Mouse (Mus musculus): ENCODE measurements around the gene Ltb4r2. TPM values are rescaled to one million over a fixed set of nuclear protein-coding genes. Genes with fewer than 3 reads are reported as not detected.

Ltb4r2 gene
- polyA plus RNA-seq (2014; fragmentation: Illumina TruSeq; extraction: RNeasy Lipid Tissue Mini Kit (QIAGEN cat#74804); ENCODE audit: low read depth, low replicate concordance) = 0.24 TPM

DNA sequence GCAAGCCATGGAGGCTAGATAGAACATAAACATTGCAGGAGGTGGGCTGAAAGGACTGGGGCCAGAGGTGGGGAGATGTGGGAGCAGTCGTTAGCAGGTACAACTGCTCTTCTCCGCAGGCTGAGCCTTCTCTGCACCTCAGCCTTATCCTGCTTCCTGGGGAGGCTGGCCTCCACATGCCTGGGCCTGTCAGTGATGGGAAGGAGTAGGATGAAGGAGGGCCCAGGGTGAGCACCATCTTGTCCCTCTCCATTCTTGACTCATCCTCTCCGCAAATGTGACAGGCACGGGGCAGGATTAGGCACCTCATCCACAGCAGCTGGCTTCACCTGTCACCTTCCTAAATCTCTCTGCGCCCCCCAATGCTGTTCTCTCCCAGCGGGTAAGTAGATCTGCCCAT, at the start of gene Ltb4r2:
TSS of gene Ltb4r2 (plus strand) at position 266 of the 400 bp plus-strand sequence.

GRCm38 (mm10) chr14:55713729-55714122, 47.5 kb upstream of the Ltb4r2 start, which contains the start of gene Tgm1:
Tgm1 (minus strand) TSS chr14:55713926.

GRCm38 (mm10) chr14:55721700-55722437, 39.4 kb upstream of the Ltb4r2 start, which contains the start of gene Rabggta:
Rabggta (minus strand) TSS chr14:55722263.

DNA sequence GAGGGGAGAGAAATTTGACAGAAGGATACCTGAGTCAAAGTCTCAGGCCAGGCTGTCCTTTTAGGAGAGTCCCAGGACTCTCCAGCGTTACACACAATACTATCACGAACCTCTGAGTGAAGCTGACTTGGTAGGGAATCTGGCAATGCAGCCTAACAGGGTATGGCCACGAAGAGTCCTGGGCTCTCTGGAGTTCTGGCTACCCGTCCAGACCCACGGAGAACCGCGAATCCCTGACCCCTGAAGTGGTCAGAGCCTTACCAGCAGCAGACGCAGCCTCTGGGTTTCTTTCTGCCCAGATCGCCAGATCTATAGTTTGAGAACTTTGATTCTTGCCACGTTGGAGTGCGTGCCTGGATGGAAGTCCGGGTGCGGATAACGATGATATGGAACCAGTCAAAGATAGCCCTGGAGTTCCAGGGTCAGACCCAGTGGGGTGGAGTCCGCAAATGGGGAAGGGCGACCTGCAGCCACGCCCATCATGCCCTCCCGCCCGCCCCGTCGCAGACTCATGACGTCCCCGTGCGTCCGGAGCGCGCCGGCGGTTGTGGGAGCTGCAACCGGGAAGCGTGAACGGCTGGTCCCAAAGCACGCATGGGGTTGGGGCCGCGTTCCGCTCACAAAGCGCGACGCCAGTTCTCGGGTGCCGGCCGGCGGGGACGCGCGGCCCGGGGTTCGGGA, 15.9 kb upstream of the Ltb4r2 start, which contains the start of the genes Dhrs1 and Nop9:
TSS of gene Dhrs1 (minus strand) at position 511 of the 681 bp plus-strand sequence.
TSS of gene Nop9 (plus strand) at position 514 of the 681 bp plus-strand sequence.

GRCm38 (mm10) chr14:55758363-55758784, 2.9 kb upstream of the Ltb4r2 start, which contains the start of gene Cideb:
Cideb (minus strand) TSS chr14:55758458.

DNA sequence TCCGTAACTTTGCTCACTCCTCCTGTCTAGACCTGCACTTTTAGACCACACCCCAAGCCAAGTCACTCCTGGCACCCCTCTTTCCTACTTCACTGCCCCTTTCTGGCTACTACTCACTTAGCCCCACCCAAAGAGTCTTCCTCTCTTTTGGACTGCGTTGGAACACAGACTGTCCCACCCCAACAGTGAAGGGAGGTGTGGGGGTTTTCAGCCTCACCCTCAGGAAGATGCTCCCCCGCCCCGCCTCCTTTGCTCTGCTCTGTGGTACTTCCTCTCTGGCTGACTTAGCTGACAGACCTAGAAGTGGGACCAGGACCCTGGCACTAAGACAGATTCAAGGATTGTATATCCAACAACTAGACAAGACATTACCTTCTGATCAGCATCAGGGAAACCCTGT, 4.5 kb downstream of the Ltb4r2 start, which contains the start of gene Ltb4r1:
TSS of gene Ltb4r1 (plus strand) at position 267 of the 400 bp plus-strand sequence.

DNA sequence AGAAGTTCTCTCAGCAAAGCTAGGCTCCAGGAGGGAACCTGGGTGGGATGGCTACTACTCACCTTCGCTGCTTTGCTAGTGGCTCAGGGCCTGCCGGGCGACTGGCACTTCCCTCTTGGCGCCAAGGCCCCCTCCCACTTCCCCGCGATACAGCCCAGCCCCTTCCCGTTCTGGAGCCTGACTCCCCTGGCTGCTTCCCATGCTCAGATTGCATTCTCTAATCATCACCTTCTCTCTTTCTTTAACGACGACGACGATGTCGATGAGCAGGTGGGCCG, 22.7 kb downstream of the Ltb4r2 start, which contains the start of gene Adcy4:
TSS of gene Adcy4 (minus strand) at position 138 of the 278 bp plus-strand sequence.

GRCm38 (mm10) chr14:55788256-55789050, 27.2 kb downstream of the Ltb4r2 start, which contains the start of gene Ripk3:
Ripk3 (minus strand) TSS chr14:55788865.

Other genes with a start within 250 kb of the Ltb4r2 start
- not detected for gene Nrl, start 236.4 kb upstream of the Ltb4r2 start, polyA plus RNA-seq (2014; fragmentation: Illumina TruSeq; extraction: RNeasy Lipid Tissue Mini Kit (QIAGEN cat#74804); ENCODE audit: low read depth, low replicate concordance)
- gene Pck2, start 221.2 kb upstream of the Ltb4r2 start, polyA plus RNA-seq (2014; fragmentation: Illumina TruSeq; extraction: RNeasy Lipid Tissue Mini Kit (QIAGEN cat#74804); ENCODE audit: low read depth, low replicate concordance) = 0.24 TPM
- 82.7 TPM for gene Dcaf11, start 201.4 kb upstream of the Ltb4r2 start, polyA plus RNA-seq (2014; fragmentation: Illumina TruSeq; extraction: RNeasy Lipid Tissue Mini Kit (QIAGEN cat#74804); ENCODE audit: low read depth, low replicate concordance)
- gene A730061H03Rik, start 201.0 kb upstream of the Ltb4r2 start, polyA plus RNA-seq (2014; fragmentation: Illumina TruSeq; extraction: RNeasy Lipid Tissue Mini Kit (QIAGEN cat#74804); ENCODE audit: low read depth, low replicate concordance) = not detected
- gene Fitm1, start 185.8 kb upstream of the Ltb4r2 start, polyA plus RNA-seq (2014; fragmentation: Illumina TruSeq; extraction: RNeasy Lipid Tissue Mini Kit (QIAGEN cat#74804); ENCODE audit: low read depth, low replicate concordance) = 0.87 TPM
- gene Psme1, start 183.3 kb upstream of the Ltb4r2 start, polyA plus RNA-seq (2014; fragmentation: Illumina TruSeq; extraction: RNeasy Lipid Tissue Mini Kit (QIAGEN cat#74804); ENCODE audit: low read depth, low replicate concordance) = 149 TPM
- gene Emc9, start 176.1 kb upstream of the Ltb4r2 start, polyA plus RNA-seq (2014; fragmentation: Illumina TruSeq; extraction: RNeasy Lipid Tissue Mini Kit (QIAGEN cat#74804); ENCODE audit: low read depth, low replicate concordance) = 9.1 TPM
- 129 TPM for gene Psme2, start 170.3 kb upstream of the Ltb4r2 start, polyA plus RNA-seq (2014; fragmentation: Illumina TruSeq; extraction: RNeasy Lipid Tissue Mini Kit (QIAGEN cat#74804); ENCODE audit: low read depth, low replicate concordance)
- 3.8 TPM for gene Rnf31, start 169.7 kb upstream of the Ltb4r2 start, polyA plus RNA-seq (2014; fragmentation: Illumina TruSeq; extraction: RNeasy Lipid Tissue Mini Kit (QIAGEN cat#74804); ENCODE audit: low read depth, low replicate concordance)
- 28.2 TPM for gene Irf9, start 157.9 kb upstream of the Ltb4r2 start, polyA plus RNA-seq (2014; fragmentation: Illumina TruSeq; extraction: RNeasy Lipid Tissue Mini Kit (QIAGEN cat#74804); ENCODE audit: low read depth, low replicate concordance)
- gene Rec8, start 143.4 kb upstream of the Ltb4r2 start, polyA plus RNA-seq (2014; fragmentation: Illumina TruSeq; extraction: RNeasy Lipid Tissue Mini Kit (QIAGEN cat#74804); ENCODE audit: low read depth, low replicate concordance) = 0.24 TPM
- gene Ipo4, start 125.5 kb upstream of the Ltb4r2 start, polyA plus RNA-seq (2014; fragmentation: Illumina TruSeq; extraction: RNeasy Lipid Tissue Mini Kit (QIAGEN cat#74804); ENCODE audit: low read depth, low replicate concordance) = 5.0 TPM
- 0.66 TPM for gene Gm49378, start 123.5 kb upstream of the Ltb4r2 start, polyA plus RNA-seq (2014; fragmentation: Illumina TruSeq; extraction: RNeasy Lipid Tissue Mini Kit (QIAGEN cat#74804); ENCODE audit: low read depth, low replicate concordance)
- 26.3 TPM for gene Tm9sf1, start 117.6 kb upstream of the Ltb4r2 start, polyA plus RNA-seq (2014; fragmentation: Illumina TruSeq; extraction: RNeasy Lipid Tissue Mini Kit (QIAGEN cat#74804); ENCODE audit: low read depth, low replicate concordance)
- gene Tssk4, start 111.2 kb upstream of the Ltb4r2 start, polyA plus RNA-seq (2014; fragmentation: Illumina TruSeq; extraction: RNeasy Lipid Tissue Mini Kit (QIAGEN cat#74804); ENCODE audit: low read depth, low replicate concordance) = not detected
- gene Mdp1, start 100.9 kb upstream of the Ltb4r2 start, polyA plus RNA-seq (2014; fragmentation: Illumina TruSeq; extraction: RNeasy Lipid Tissue Mini Kit (QIAGEN cat#74804); ENCODE audit: low read depth, low replicate concordance) = 9.9 TPM
- 16.3 TPM for gene Gmpr2, start 89.5 kb upstream of the Ltb4r2 start, polyA plus RNA-seq (2014; fragmentation: Illumina TruSeq; extraction: RNeasy Lipid Tissue Mini Kit (QIAGEN cat#74804); ENCODE audit: low read depth, low replicate concordance)
- 75.4 TPM for gene Nedd8, start 89.3 kb upstream of the Ltb4r2 start, polyA plus RNA-seq (2014; fragmentation: Illumina TruSeq; extraction: RNeasy Lipid Tissue Mini Kit (QIAGEN cat#74804); ENCODE audit: low read depth, low replicate concordance)
- gene Tinf2, start 79.6 kb upstream of the Ltb4r2 start, polyA plus RNA-seq (2014; fragmentation: Illumina TruSeq; extraction: RNeasy Lipid Tissue Mini Kit (QIAGEN cat#74804); ENCODE audit: low read depth, low replicate concordance) = 4.1 TPM
- 0.66 TPM for gene Tgm1, start 47.5 kb upstream of the Ltb4r2 start, polyA plus RNA-seq (2014; fragmentation: Illumina TruSeq; extraction: RNeasy Lipid Tissue Mini Kit (QIAGEN cat#74804); ENCODE audit: low read depth, low replicate concordance)
- 1.4 TPM for gene Rabggta, start 39.2 kb upstream of the Ltb4r2 start, polyA plus RNA-seq (2014; fragmentation: Illumina TruSeq; extraction: RNeasy Lipid Tissue Mini Kit (QIAGEN cat#74804); ENCODE audit: low read depth, low replicate concordance)
- gene Dhrs1, start 15.7 kb upstream of the Ltb4r2 start, polyA plus RNA-seq (2014; fragmentation: Illumina TruSeq; extraction: RNeasy Lipid Tissue Mini Kit (QIAGEN cat#74804); ENCODE audit: low read depth, low replicate concordance) = 50.2 TPM
- gene Nop9, start 15.7 kb upstream of the Ltb4r2 start, polyA plus RNA-seq (2014; fragmentation: Illumina TruSeq; extraction: RNeasy Lipid Tissue Mini Kit (QIAGEN cat#74804); ENCODE audit: low read depth, low replicate concordance) = 5.4 TPM
- gene Cideb, start 3.0 kb upstream of the Ltb4r2 start, polyA plus RNA-seq (2014; fragmentation: Illumina TruSeq; extraction: RNeasy Lipid Tissue Mini Kit (QIAGEN cat#74804); ENCODE audit: low read depth, low replicate concordance) = 47.4 TPM
- gene Ltb4r1, start 4.5 kb downstream of the Ltb4r2 start, polyA plus RNA-seq (2014; fragmentation: Illumina TruSeq; extraction: RNeasy Lipid Tissue Mini Kit (QIAGEN cat#74804); ENCODE audit: low read depth, low replicate concordance) = not detected
- 0.58 TPM for gene Adcy4, start 22.7 kb downstream of the Ltb4r2 start, polyA plus RNA-seq (2014; fragmentation: Illumina TruSeq; extraction: RNeasy Lipid Tissue Mini Kit (QIAGEN cat#74804); ENCODE audit: low read depth, low replicate concordance)
- 0.53 TPM for gene Ripk3, start 27.4 kb downstream of the Ltb4r2 start, polyA plus RNA-seq (2014; fragmentation: Illumina TruSeq; extraction: RNeasy Lipid Tissue Mini Kit (QIAGEN cat#74804); ENCODE audit: low read depth, low replicate concordance)
- gene Nfatc4, start 61.7 kb downstream of the Ltb4r2 start, polyA plus RNA-seq (2014; fragmentation: Illumina TruSeq; extraction: RNeasy Lipid Tissue Mini Kit (QIAGEN cat#74804); ENCODE audit: low read depth, low replicate concordance) = not detected
- 0.05 TPM for gene Nynrin, start 92.6 kb downstream of the Ltb4r2 start, polyA plus RNA-seq (2014; fragmentation: Illumina TruSeq; extraction: RNeasy Lipid Tissue Mini Kit (QIAGEN cat#74804); ENCODE audit: low read depth, low replicate concordance)
- 0.19 TPM for gene Cbln3, start 123.0 kb downstream of the Ltb4r2 start, polyA plus RNA-seq (2014; fragmentation: Illumina TruSeq; extraction: RNeasy Lipid Tissue Mini Kit (QIAGEN cat#74804); ENCODE audit: low read depth, low replicate concordance)
- gene Khnyn, start 123.5 kb downstream of the Ltb4r2 start, polyA plus RNA-seq (2014; fragmentation: Illumina TruSeq; extraction: RNeasy Lipid Tissue Mini Kit (QIAGEN cat#74804); ENCODE audit: low read depth, low replicate concordance) = 16.9 TPM
- 6.6 TPM for gene Sdr39u1, start 138.9 kb downstream of the Ltb4r2 start, polyA plus RNA-seq (2014; fragmentation: Illumina TruSeq; extraction: RNeasy Lipid Tissue Mini Kit (QIAGEN cat#74804); ENCODE audit: low read depth, low replicate concordance)
- not detected for gene Cma1, start 183.2 kb downstream of the Ltb4r2 start, polyA plus RNA-seq (2014; fragmentation: Illumina TruSeq; extraction: RNeasy Lipid Tissue Mini Kit (QIAGEN cat#74804); ENCODE audit: low read depth, low replicate concordance)
- not detected for gene Cma2, start 189.6 kb downstream of the Ltb4r2 start, polyA plus RNA-seq (2014; fragmentation: Illumina TruSeq; extraction: RNeasy Lipid Tissue Mini Kit (QIAGEN cat#74804); ENCODE audit: low read depth, low replicate concordance)

Data from liver, adult 10 weeks (tissue).